Mouse (Mus musculus): ENCODE results near the gene Mgat5.

The Mgat5 gene

DNA sequence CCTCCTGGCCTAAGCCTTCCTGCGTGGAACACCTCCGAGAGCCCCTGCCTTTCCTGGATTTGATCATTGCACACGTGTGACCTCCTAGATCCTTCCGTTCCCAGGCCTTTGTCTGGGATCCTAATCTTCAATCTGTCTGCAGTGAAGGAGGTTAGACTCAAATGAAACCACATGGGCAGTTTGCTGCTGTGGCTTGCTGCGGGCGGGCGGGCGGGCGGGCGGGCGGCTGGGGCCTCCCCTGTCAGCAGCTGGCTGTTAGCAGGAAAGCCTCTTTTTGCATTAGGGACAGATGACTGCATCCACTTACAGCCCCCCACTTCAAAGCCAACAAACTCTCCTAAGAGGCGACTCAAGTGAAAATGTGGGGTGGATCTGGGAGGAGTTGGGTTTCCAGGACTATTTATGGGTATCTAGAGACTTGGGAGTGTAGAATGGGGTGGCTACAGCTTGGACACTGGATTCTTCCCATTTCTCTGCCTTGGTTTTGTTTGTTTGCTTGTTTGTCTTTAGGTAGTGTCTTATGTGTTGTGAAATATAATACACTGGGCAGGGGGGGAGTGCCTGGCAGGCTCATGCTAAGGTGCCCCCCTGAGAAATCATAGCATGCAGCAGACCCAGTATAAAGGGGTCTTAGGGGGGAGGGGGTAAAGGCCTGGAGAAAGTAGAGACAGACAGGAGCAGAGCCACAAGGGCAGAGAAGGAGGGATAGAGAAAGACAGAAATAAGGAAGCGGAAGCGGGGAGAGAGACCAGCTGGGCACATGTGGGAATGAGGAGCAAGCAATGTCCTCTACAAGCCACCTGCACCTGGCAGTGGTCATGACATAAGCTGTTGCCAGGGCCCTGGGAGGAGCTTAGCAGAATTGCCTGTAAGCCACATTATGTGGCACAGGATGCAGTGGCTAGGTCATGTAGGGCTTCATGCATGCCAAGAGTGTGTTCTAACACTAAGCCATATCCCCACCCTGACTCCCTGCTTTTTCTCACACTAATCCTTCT lies 238.4 kb downstream of the Mgat5 start:
- DNase-seq = no peak

DNA sequence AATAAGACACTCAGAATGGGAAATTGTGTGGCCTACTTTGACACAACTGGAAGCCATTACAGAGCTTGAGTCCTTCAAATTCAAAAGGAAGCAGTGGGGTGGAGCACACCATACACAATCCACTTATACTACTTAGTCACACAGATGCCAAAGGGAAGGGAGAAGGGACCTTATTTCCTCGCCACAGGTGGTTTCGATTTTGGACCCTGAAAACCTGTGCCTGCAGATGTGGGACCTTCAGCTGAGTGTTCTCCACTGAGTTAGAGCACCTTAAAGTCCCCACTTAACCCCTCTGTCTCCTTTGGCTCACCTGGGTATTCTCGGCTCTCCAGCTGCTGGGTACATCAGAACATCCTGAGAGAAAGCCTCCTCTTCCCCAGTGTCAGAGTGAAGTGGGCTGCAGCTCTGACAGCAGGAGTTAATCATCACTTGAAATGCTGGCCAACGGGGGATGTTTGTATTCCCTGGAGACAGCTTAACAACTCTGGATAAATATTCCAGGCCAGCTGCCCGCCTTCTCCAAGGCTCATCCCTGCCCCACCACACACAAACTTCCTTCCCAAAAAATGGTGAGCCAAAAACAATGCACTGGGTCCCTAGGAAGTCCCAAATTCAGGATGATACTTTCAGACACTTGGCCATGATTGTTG lies 240.1 kb downstream of the Mgat5 start:
- DNase-seq = peak; percentile 81

DNA sequence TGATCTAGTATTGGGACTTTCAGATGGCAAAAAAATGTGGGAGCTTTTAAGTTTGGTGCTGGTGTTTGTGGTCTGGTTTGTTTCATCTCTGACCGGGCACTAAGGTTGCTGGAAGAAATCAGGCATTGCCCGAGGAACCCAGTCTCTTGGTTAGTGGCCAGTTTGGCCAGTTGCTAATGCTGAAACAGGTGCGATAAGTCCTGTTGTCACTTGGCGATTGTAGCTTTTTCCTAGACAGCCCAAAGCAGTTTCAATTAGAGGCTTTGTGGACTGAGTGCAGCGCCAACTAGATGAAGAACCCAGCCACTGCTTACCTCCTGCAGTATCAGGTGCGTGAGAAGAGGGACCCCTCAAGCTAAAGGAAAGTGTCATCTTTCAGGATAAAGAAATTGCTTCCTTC lies 248.6 kb downstream of the Mgat5 start:
- DNase-seq = no peak

DNA sequence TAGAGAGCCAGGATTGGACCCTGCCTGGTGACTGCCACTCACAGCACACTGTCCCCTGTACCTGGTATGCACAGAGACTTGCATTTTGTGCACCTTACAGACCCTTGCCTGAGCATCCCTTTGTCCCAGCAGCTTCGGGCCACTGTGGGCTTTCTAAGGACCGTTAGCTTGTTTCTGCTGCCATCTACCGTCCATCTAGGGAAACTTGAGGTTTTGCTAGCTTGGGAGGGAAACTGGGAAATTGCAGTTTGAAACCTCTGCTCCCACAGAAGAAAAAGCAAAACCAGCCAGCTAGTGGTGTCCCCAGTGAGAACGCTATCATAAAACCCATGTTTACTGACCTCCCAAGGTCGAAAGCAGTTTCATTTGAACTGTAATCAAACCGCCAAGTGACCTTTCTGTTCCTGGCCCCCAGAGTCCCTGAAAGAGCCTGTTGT lies 254.2 kb downstream of the Mgat5 start:
- DNase-seq = peak; percentile 82

DNA sequence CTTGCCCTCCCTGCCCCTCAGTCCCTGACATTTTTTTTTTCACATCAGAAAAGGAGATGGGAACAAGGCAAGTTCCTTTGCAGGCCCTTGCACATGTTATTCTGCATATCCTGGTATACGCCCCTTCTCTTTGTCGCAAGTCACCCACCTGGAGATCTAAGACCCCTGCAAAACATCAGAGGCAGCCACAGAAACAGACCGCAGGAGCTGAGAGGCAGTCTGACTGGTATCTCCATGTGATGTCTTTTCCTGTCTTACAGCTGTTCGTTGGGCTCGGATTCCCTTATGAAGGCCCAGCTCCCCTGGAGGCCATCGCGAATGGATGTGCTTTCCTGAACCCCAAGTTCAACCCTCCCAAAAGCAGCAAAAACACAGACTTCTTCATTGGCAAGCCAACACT lies 254.8 kb downstream of the Mgat5 start:
- no peak for DNase-seq

DNA sequence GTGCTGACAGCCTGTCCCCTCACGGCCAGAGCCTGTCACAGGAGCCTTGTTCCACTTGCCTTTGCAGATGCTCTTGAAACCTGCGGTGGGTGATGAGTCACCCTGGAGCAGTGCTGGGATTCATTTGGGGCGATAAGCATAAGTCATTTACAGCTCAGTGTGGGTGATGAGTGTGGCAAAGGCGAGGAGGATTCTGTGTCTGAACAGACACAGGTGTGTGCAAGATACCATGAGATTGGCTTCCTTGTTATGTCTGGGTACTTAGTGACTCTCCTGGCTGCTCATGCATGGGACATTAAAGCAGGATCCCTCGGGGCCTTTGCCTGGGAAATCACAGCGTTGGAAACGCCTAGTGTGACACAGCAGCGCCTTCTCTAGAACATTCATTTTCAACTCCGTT lies 256.2 kb downstream of the Mgat5 start:
- no peak for DNase-seq

DNA sequence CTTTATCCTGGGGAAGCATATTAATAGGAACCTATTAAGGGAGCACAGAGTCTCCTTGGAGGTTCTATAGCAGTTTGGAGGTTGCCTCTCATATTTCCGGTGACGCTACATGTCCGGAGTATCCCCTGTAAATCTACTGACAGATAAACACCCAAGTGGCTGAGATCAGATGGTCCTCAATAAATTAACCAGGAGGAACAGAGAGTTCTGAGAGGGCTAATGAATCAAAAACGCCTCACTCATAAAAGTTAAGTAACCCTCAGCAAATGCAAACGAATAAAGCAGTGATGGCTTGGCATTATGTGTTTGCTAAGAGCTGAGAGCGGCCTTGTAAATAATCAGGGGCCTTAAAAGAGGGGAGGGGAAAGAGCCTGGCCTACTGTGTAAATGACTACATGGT lies 259.2 kb downstream of the Mgat5 start:
- DNase-seq = peak; percentile 50

DNA sequence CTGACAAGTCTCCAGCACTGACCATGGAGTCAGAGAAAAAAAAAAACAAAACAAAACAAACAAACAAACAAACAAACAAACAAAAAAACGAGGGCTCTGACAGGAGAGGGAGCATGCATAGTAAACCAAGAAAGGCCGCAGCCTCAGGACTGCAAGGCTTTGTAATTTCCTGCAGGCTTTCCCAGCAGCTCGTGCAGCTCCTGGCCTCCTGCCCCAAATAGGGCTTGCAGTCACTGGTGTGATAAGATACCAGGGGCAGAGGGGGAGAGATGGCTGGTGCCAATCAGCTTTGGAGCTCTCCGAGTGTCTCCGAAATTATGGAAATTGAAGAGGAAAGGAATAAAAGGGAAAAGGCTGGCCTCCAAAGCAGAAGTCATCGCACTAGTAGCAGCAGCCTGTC lies 260.5 kb downstream of the Mgat5 start:
- no peak for DNase-seq

DNA sequence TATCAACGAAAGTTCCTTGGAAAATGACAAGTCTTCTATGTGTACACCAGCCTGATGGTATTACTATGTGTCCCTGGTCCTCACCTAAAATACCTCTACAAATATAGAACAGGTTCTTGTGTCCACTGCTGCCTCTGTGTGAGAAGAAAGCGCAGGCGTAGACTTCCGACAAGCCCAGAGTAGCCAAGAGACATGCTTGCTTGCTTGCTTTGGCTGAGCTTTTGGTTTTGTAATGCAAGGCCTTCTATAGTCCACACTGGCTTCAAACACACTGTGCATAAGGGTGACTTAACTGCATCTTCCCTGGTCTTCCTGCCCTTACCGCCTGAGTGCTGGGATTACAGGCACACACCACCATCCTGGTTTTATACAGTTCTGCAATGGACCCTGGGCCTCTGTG lies 262.4 kb downstream of the Mgat5 start:
- no peak for DNase-seq

DNA sequence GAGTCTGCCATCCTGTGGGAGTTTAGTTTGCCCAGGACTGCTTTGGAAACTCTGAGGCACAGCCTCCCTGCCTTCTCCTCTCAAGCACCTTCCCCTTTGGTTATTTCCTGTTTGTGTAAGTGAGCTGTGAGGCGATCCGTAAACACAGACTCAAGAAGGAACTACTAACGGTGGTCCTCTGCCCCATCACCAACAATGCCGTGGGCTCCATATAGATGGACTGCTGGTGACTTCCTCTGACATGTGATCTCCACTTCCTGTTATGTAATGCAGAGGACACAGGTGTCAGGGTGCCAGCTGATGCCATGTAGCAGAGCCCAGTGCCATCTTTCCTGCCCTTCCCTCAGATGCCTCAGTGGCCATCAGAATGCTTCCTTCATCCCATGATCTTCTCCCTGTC lies 265.4 kb downstream of the Mgat5 start:
- no peak for DNase-seq

DNA sequence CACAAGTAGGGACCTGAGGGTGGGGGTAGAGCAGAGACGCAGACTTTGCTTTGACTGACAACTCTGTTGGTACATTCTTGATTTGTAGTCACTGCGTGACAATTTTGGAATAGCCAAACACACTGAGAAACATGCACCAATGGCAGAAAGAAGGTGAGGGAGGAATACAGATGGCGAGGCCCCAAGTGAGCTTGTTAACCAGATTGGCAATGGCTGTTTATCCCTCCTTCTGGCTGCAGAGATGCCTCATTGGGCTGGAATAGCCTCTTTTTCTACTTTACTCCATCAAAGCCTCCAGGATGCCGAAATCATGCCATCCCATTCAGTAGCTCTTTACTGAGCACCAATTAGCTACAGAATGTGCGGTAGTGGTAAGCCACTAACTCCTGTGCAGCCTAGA lies 270.9 kb downstream of the Mgat5 start:
- no peak for DNase-seq

DNA sequence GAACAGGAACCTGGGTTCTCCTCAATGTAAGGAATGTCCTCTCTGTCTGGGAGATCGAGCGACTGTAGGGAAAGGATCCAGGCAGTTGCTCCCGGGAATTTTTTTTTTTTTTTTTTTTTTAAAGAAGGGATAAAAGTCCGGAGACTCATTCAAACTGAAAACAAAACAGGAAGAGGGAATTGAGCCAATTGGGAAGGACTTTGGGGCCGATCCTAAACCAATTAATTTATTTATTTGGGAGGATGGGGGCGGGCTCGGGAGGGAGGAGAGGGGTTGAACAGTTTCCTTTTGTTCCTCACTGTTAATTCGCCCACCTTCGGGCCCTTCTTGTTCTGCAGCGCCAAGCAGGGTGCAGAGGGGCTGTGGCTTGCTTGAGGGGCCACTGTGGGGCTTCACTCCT lies 278.1 kb downstream of the Mgat5 start:
- DNase-seq = peak; percentile 22

DNA sequence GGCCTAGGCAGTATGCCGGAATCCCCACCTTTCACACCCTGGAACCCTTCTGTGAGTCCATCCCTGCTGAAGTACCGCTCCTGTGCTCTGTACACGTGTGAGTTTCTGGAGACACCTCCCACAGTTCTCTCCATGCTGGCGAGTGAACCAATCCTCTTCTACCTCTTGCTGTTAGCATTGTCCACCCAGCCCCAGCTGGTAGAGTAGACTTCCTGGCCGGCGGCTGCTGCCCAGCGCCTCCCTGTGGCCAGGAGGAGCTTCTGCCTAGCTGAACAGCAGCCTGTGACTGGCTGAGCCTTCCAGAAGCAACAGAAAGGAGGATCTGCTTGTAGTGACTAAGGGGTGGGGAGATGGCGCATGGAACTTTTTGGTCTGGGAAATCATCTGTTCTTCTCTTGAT lies 279.4 kb downstream of the Mgat5 start:
- DNase-seq = no peak

DNA sequence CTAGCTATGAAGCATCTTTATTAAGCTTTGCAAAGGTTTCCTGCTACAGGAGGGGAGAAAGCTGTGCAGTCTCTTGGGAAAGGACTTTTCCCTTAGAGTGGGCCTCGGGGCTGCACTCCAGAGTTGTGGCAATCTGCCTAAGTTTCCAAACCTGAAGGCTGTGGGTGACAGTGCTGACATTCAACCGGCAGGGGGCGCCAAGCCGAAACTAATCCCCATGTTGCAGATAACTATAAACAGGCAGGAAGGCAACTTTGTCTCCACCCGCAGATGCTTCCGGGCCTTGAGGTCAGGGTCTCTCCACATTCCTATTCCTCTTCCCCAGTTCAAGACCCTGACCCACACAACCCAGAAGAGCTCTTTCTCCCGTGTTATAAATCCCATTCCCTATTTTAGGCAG lies 280.0 kb downstream of the Mgat5 start:
- DNase-seq = peak; percentile 48

DNA sequence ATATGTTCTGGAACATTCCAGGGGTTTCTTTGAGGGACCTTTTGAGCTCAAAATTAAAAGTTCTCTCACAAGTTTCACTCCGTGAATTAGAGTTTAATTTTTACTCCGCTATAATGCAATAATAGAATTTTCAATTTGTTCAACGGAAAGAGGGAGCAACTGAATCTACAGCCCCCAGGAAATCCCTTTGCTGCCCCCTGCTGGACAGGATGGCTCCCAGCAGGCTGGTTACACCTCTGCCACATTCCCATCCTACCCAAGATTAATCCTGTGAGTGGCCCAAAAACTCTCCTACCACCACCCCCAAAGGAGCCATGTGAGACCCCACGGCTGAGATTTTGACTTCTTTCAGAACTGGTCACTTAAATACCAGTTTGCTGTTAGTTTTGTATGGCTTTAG lies 282.3 kb downstream of the Mgat5 start:
- DNase-seq = peak; percentile 20

DNA sequence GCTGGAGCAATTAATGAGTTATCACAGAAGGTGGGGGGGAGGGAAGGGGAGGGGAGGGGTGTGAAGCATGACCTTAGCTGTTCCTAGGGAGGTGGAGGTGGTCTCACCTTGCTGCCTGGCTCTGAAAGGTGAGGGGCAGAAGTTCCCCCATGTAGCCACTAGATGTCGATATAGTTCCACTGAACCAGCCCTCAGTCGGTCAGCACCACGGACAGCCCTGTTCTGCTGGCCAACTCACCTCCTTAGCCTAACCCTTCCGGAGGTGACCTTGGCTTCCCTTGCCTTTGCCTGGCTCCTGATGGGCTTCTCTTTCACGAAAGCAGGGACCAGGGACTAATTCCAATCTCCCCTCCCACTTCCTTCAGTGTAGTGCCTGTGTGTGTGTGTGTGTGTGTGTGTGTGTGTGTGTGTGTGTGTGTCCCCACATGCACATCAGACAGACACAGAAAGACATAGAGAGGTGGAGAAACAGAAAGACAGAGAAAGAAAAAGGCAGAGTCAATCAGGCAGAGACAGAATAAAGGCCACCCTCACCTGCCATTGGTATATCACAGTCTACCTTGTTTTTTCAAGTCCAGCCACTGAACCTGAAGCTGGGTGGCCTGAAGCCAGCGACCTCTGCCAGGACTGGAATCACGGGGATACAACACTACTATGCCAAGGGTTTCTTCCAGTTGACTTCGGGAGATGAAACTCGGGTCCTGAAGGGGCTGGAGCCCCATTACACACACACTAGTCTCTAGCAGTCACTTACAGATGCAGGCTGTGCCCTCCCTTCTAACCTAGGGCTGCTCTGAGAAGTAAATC lies 292.1 kb downstream of the Mgat5 start:
- peak; percentile 76 for DNase-seq

DNA sequence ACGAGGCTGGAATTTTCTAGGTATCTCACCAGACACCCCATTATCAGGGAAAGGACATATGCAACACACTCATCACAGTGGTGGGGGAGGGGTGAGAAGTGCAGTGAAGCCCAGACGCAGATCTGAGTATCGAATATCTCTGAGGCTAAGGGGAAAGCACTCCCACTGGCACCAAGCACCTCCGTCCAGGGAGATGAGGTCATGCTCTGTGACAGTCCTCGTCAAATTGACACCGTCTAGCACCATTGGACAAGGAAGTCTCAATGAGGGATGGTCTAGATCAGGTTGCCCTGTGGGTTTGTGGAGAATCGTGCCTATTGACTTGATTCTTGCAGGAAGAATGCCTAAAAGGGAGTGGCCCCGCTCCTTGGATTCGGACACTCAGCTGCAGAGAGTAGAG lies 293.9 kb downstream of the Mgat5 start:
- DNase-seq = no peak

DNA sequence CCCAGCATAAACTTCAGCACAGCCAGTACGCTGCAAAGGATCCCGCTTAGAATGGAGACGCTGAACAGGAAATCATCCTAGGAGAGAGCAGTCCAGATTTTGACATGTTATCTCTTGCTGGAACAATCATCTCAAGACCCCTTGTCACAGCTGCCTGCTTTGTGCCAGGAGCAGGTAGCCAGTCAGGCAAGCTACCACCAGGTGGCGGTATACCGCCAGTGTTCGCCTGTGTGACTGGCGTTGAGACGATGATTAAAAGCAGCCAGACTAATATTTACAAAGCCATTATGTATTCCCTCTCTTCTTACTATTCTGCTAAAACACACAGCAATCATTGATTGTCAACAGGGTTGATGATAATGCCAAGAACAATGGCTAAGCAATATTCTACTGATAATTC lies 295.4 kb downstream of the Mgat5 start:
- DNase-seq = peak; percentile 82

DNA sequence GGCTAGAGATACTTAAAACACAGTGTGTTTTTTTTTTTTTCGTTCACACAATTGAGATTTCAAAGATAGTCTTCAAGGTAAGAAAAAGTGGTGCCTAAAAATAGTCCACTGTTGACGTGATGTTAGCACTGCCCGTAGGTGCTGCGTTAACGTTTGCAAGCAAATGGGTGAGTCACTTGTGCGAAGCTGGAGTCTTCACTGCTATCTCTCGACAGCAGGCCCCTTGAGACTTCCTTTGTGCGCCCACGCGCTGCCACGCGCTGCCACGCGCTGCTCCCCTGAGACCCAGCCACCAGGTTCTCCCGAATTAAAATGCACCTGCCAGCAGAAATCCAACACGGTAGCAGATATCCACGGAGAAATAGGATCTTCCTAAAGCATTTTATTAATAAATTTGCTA lies 295.9 kb downstream of the Mgat5 start:
- DNase-seq = no peak

DNA sequence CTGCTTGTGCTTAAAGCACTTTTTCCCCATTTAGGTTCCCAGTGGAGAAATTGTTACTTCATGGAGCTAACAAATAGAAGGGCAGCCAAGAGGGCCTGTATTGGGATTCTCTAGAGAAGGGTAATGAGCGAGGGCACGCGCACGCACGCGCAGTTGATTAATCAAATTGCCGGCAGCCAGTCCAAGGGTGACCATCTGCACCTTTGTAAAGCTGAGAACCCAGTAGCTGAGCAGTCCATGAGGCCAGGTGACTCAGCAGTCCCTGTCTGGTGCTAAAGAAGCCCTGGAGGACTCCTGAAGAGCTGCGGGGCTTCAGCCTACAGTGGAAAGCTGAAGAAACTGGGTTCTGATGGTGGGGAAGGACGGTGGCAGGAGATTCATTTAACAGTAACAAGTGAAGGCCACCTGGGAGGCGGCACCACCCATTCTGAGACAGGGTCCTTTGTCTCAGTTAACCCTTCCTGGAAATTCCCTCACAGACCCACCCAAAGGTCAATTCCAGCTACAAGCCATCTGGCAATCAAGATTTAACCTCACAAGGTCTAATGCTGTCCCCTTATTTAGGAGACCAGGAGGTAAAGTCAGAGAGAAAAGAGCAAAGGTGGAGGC lies 302.3 kb downstream of the Mgat5 start:
- no peak for DNase-seq

DNA sequence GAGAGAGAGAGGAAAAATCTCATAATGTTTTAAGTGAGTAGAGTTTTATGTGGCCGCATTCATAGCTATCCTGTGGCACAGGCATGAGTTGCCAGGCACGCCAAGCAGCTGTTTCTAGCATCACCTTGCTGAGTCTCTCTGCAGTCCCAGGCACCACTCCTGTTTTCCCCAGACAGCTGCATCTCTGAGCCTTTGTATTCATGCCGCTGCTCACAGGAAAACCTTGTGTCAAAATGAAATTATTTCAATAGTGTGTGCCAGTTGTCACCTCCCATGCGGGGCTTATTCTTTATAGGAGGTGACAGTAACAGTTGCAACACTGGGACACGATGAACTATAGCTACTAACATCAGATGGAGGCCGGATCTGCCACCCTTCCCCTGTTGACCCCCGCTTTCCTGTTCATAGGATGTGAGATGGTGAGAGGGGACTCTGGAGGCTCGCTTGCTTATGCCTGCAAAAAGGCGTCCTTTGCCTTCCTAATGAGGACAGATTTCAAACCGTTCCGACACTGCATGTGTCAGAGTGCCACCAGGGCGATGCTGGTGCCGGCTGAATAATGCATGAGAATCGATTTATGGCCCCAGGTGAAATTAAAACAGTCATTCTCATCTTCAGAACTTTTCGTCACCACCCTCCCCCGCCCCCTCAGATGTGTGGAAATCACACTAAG lies 303.4 kb downstream of the Mgat5 start:
- no peak for DNase-seq

DNA sequence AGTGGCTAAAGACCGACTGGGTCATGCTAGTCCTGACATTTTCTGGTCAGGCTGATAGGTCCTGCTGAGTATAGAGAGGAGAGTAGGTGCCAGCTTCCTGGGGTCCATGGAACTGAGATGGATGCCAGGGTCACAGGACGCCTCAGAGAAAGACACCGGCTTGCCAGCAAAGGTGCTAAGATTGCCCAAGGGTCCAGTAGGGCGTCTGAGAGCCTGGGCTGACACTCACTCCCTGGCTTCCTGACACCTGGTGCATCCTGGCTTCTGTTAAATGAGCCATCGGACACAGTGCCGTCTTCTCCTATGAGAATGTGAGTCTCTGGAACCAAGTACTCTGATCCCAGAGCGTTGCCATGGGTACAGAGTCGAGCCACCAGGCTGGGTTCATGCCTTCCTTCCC lies 304.1 kb downstream of the Mgat5 start:
- DNase-seq = no peak

Data from kidney, postnatal 14 days (tissue).